Mouse (Mus musculus): ENCODE data around the gene Hspb9. TPM values are rescaled to one million over a fixed set of nuclear protein-coding genes. Genes with fewer than 3 reads are reported as not detected.

The Hspb9 gene
- total and polyA plus RNA-seq, 3 experiments, result 0.73 to 2.1 TPM; not detected in 1

DNA sequence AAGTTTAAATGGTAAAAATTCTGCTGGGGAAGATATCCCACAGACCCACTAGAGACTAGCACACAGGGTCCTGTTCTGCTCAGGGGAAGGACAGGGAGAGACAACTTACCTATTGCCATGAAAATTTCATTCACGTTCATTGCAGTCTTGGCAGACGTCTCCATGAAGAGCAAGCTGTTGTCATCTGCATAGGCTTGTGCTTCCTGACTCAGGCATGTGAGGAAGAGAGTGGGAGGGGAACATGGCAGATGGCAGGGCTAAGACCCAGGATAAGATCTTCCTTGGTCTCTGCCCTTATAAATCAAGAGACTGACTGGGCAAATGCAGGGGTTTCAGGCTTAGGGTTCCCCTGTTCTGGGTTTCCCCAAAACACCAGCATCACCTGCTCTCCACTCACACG, 3.0 kb downstream of the Hspb9 start:
- DNase-seq (ENCODE audit: low read depth, low spot score), result no peak
- no peak overlapping the region for H3K9ac ChIP-seq (ENCODE audit: control insufficient read depth, low read depth, low read length, poor library complexity, severe bottlenecking)
- H3K4me1 ChIP-seq (ENCODE audit: control insufficient read depth in 1 of 2, insufficient read depth in 2 of 2, low read length in 2 of 2), result peaks cover 10 to 39% of the 10 kb centered on the region in 2 experiments
- no peak overlapping the region for H3K4me3 ChIP-seq (ENCODE audit: control insufficient read depth in 1 of 2, insufficient read depth in 1 of 2, low read depth in 2 of 2, low read length in 2 of 2)
- no peaks in the 10 kb centered on the region for H3K27me3 ChIP-seq (ENCODE audit: control insufficient read depth in 1 of 2, insufficient read depth in 2 of 2, low read length in 2 of 2)
- H3K36me3 ChIP-seq (ENCODE audit: control insufficient read depth in 1 of 2, insufficient read depth in 2 of 2, low read length in 2 of 2), result peaks cover 10 to 37% of the 10 kb centered on the region in 2 experiments
- no peaks in the 10 kb centered on the region for H3K9me3 ChIP-seq (replicated peaks; ENCODE audit: insufficient read depth, low read length)
- peaks cover 28% of the 10 kb centered on the region for H3K79me2 ChIP-seq (ENCODE audit: control insufficient read depth, insufficient read depth, low read length, poor library complexity)
- TF ChIP-seq POLR2AphosphoS2 (IDR thresholded peaks at IDR 0.05; ENCODE audit: low read length) (no peak), ZNF384 (IDR thresholded peaks at IDR 0.05; ENCODE audit: low read depth, low read length) (no peak), JUND (IDR thresholded peaks at IDR 0.05; ENCODE audit: low read depth, low read length) (no peak), MAZ (IDR thresholded peaks at IDR 0.05; ENCODE audit: low read depth, low read length) (no peak), MEF2A (IDR thresholded peaks at IDR 0.05; ENCODE audit: extremely low read depth, insufficient replicate concordance, low read depth, low read length, poor library complexity, severe bottlenecking) (no peak), TAL1 (IDR thresholded peaks at IDR 0.05; ENCODE audit: low read length) (no peak)
- no peak overlapping the region for H3K27ac ChIP-seq (ENCODE audit: control insufficient read depth, low read depth, low read length)

DNA sequence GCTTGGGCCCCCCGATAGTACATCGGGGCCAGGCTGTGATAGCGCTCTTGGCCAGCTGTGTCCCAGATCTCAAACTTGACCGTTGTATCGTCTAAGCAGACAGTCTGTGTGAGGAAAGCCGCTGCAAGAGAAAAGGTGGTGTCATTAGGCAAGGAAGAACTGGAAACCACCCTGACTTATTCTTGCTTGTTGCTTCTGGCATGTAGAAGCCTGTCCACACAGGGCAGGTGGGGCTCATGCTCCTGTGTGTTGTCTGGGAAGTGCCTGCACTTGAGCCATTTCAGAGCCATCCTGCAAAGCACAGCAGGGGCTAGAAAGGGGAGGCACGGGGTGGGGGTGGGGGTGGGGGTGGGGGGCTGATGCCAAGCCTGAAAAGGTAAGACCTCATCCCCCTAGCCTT, 4.8 kb downstream of the Hspb9 start:
- Histone ChIP-seq H3K27me3 (ENCODE audit: control insufficient read depth in 1 of 2, insufficient read depth in 2 of 2, low read length in 2 of 2) (no peaks in the 10 kb centered on the region), H3K4me1 (ENCODE audit: control insufficient read depth in 1 of 2, insufficient read depth in 2 of 2, low read length in 2 of 2) (peaks cover 22 to 38% of the 10 kb centered on the region in 2 experiments), H3K36me3 (ENCODE audit: control insufficient read depth in 1 of 2, insufficient read depth in 2 of 2, low read length in 2 of 2) (peaks cover 10 to 40% of the 10 kb centered on the region in 2 experiments), H3K4me3 (ENCODE audit: control insufficient read depth in 1 of 2, insufficient read depth in 1 of 2, low read depth in 2 of 2, low read length in 2 of 2) (no peak overlapping the region), H3K79me2 (ENCODE audit: control insufficient read depth, insufficient read depth, low read length, poor library complexity) (peaks cover 32% of the 10 kb centered on the region), H3K9me3 (replicated peaks; ENCODE audit: insufficient read depth, low read length) (no peaks in the 10 kb centered on the region), H3K27ac (ENCODE audit: control insufficient read depth, low read depth, low read length) (no peak overlapping the region), H3K9ac (ENCODE audit: control insufficient read depth, low read depth, low read length, poor library complexity, severe bottlenecking) (no peak overlapping the region)
- DNase-seq (ENCODE audit: low read depth, low spot score), result no peak
- TF ChIP-seq RCOR1 (IDR thresholded peaks at IDR 0.05; ENCODE audit: low read depth, low read length) (no peak), EP300 (IDR thresholded peaks at IDR 0.05; ENCODE audit: low read depth in 1 of 2, low read length in 2 of 2) (no peak)

DNA sequence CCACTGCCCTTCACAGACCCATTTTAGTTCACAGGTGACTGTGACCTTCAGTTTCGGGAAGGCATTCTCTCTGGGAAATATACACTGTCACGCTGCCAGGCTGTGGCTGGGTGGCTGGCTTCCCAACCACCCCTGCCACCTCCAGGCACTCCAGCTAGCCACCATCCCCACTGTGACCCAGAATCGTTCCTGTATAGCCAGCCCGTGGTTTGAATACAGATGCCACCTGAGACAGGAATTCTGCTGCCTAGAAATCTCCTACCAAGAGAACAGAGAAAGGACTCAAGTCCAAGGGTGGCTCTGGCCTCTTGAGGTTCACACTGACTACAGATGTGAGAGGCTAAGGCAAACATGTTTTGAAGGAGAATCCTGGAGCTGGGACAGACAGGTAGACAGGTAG, 5.2 kb downstream of the Hspb9 start:
- Histone ChIP-seq H3K79me2 (ENCODE audit: control insufficient read depth, insufficient read depth, low read length, poor library complexity) (peaks cover 34% of the 10 kb centered on the region), H3K4me3 (ENCODE audit: control insufficient read depth in 1 of 2, insufficient read depth in 1 of 2, low read depth in 2 of 2, low read length in 2 of 2) (no peak overlapping the region), H3K9me3 (replicated peaks; ENCODE audit: insufficient read depth, low read length) (no peaks in the 10 kb centered on the region), H3K9ac (ENCODE audit: control insufficient read depth, low read depth, low read length, poor library complexity, severe bottlenecking) (no peak overlapping the region), H3K27me3 (ENCODE audit: control insufficient read depth in 1 of 2, insufficient read depth in 2 of 2, low read length in 2 of 2) (no peaks in the 10 kb centered on the region), H3K27ac (ENCODE audit: control insufficient read depth, low read depth, low read length) (no peak overlapping the region), H3K4me1 (ENCODE audit: control insufficient read depth in 1 of 2, insufficient read depth in 2 of 2, low read length in 2 of 2) (peaks cover 23 to 37% of the 10 kb centered on the region in 2 experiments), H3K36me3 (ENCODE audit: control insufficient read depth in 1 of 2, insufficient read depth in 2 of 2, low read length in 2 of 2) (peaks cover 13 to 42% of the 10 kb centered on the region in 2 experiments)
- no peak for DNase-seq (ENCODE audit: low read depth, low spot score)
- TF ChIP-seq TAL1 (IDR thresholded peaks at IDR 0.05; ENCODE audit: low read length) (no peak), NRF1 (IDR thresholded peaks at IDR 0.05; ENCODE audit: insufficient read depth, low read depth, low read length, poor library complexity, severe bottlenecking) (no peak), MAZ (IDR thresholded peaks at IDR 0.05; ENCODE audit: low read depth, low read length) (no peak), ZKSCAN1 (IDR thresholded peaks at IDR 0.05; ENCODE audit: low read depth, low read length) (no peak), TBP (IDR thresholded peaks at IDR 0.05; ENCODE audit: low read depth, low read length) (no peak), HCFC1 (IDR thresholded peaks at IDR 0.05; ENCODE audit: low read depth, low read length) (no peak), BHLHE40 (IDR thresholded peaks at IDR 0.05; ENCODE audit: borderline replicate concordance, low read depth, low read length) (no peak), UBTF (IDR thresholded peaks at IDR 0.05; ENCODE audit: borderline replicate concordance, insufficient read depth, low read depth, low read length) (no peak), MAFK (IDR thresholded peaks at IDR 0.05; ENCODE audit: borderline replicate concordance, low read depth, low read length) (no peak), ZMIZ1 (IDR thresholded peaks at IDR 0.05; ENCODE audit: low read depth, low read length) (no peak), MAX (IDR thresholded peaks at IDR 0.05; ENCODE audit: low read length) (no peak), ETS1 (IDR thresholded peaks at IDR 0.05; ENCODE audit: low read depth, low read length) (no peak), ZC3H11A (IDR thresholded peaks at IDR 0.05; ENCODE audit: low read depth, low read length) (no peak), MEF2A (IDR thresholded peaks at IDR 0.05; ENCODE audit: extremely low read depth, insufficient replicate concordance, low read depth, low read length, poor library complexity, severe bottlenecking) (no peak), KAT2A (conservative IDR thresholded peaks at IDR 0.05; ENCODE audit: low read depth, low read length) (no peak), MXI1 (IDR thresholded peaks at IDR 0.05; ENCODE audit: low read depth, low read length) (no peak), USF2 (IDR thresholded peaks at IDR 0.05; ENCODE audit: borderline replicate concordance in 1 of 2, insufficient read depth in 1 of 2, low read depth in 1 of 2, low read length in 2 of 2) (no peak), CHD1 (IDR thresholded peaks at IDR 0.05; ENCODE audit: low read depth, low read length) (no peak)
